Mouse (Mus musculus) myocyte (in vitro differentiated cells): ENCODE measurements at regions not wholly inside any gene's neighbourhood (a gene's known extent, or its start where the extent isn't known, plus 50 kb on each side); places are given as distances from the start of the nearest gene placed in this dataset.

ENCODE experiments used
- CEBPB ChIP-seq: IDR thresholded peaks from 2 replicates; pipeline ENCODE4 v1.6.1; 2011; ENCODE audit warnings: mild to moderate bottlenecking, moderate library complexity; ENCODE audit not compliant: poor library complexity, insufficient read depth, severe bottlenecking
- E2F4 ChIP-seq: IDR thresholded peaks from one replicate; pipeline ENCODE4 v1.6.1; 2011; ENCODE audit warnings: mild to moderate bottlenecking, control low read depth, moderate library complexity; ENCODE audit not compliant: insufficient read depth
- MAX ChIP-seq: IDR thresholded peaks from one replicate; pipeline ENCODE4 v1.6.1; 2011; ENCODE audit warnings: low read depth, mild to moderate bottlenecking, control low read depth
- MYOD1 ChIP-seq, 3 experiments: IDR thresholded peaks; one replicate each; pipeline ENCODE4 v1.6.1; 2011; ENCODE audit warnings: control low read depth in 2 of 3, low read depth in 2 of 3, mild to moderate bottlenecking in 2 of 3, moderate library complexity in 1 of 3; ENCODE audit not compliant: insufficient read length in 2 of 3, control insufficient read depth in 1 of 3
- MYOG ChIP-seq, 3 experiments: IDR thresholded peaks; one replicate each; pipeline ENCODE4 v1.6.1; 2011; ENCODE audit warnings: control low read depth in 2 of 3, low read depth in 2 of 3, mild to moderate bottlenecking in 2 of 3; ENCODE audit not compliant: insufficient read length in 2 of 3, control insufficient read depth in 1 of 3, insufficient read depth in 1 of 3
- POLR2A ChIP-seq: IDR thresholded peaks from one replicate; pipeline ENCODE4 v1.6.1; 2011; ENCODE audit warnings: low read depth, mild to moderate bottlenecking, control low read depth, moderate library complexity; ENCODE audit not compliant: insufficient read length
- POLR2AphosphoS2 ChIP-seq: IDR thresholded peaks from one replicate; pipeline ENCODE4 v1.6.1; 2011; ENCODE audit warnings: low read depth, control low read depth; ENCODE audit not compliant: insufficient read length
- REST ChIP-seq: IDR thresholded peaks from one replicate; pipeline ENCODE4 v1.6.1; 2011; ENCODE audit warnings: mild to moderate bottlenecking, control low read depth, moderate library complexity; ENCODE audit not compliant: insufficient read depth, insufficient read length
- TCF12 ChIP-seq: IDR thresholded peaks from one replicate; pipeline ENCODE4 v1.6.1; 2011; ENCODE audit warnings: mild to moderate bottlenecking, control low read depth; ENCODE audit not compliant: poor library complexity, insufficient read depth, severe bottlenecking
- USF1 ChIP-seq: IDR thresholded peaks from one replicate; pipeline ENCODE4 v1.6.1; 2011; ENCODE audit warnings: low read depth, mild to moderate bottlenecking, control low read depth, moderate library complexity

DNA sequence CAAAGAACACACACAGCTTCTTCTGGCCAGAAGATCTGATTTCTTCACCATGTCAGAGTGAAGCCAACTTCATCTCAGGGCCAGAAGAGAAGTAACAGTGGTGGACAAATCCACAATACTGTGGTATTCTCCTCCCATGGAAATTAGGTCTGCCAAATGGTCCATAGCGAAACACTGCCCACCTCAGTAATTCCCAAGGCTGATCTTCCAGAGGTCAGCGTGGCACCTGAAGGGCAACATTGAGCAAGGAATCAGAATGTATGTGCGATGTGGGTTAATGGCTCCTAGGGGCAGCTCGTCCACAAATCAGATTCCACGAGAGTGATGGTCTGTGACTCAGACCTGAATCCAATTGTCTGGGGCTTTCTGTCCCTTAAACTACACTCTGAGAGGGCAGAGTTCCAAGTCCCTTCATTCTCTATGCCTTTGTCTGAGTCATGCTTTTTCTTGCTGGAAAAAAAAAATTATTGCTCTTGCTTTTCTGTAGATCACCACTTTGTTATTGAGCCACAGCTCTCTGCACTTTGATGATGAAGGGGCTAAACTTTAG is 307.9 kb upstream of the Noct start:
- no peak for TF ChIP-seq USF1
- no peak for TF ChIP-seq POLR2A
- no peak for TF ChIP-seq MYOD1 (IDR thresholded peaks at IDR 0.05; ENCODE audit: control insufficient read depth in 1 of 3, insufficient read length in 2 of 3, low read depth in 2 of 3)
- no peak for TF ChIP-seq MAX
- no peak for TF ChIP-seq TCF12
- TF ChIP-seq MYOG (IDR thresholded peaks at IDR 0.05; ENCODE audit: control insufficient read depth in 1 of 3, insufficient read depth in 1 of 3, insufficient read length in 2 of 3, low read depth in 2 of 3): no peak
- no peak for TF ChIP-seq REST
- no peak for TF ChIP-seq E2F4
- no peak for TF ChIP-seq POLR2AphosphoS2
- no peak for TF ChIP-seq CEBPB
